Mouse (Mus musculus): ENCODE results near the gene Appl2. TPM values are rescaled to one million over a fixed set of nuclear protein-coding genes. Genes with fewer than 3 reads are reported as not detected.

Appl2 gene
- polyA plus RNA-seq, 1 experiment = 11.6 TPM

DNA sequence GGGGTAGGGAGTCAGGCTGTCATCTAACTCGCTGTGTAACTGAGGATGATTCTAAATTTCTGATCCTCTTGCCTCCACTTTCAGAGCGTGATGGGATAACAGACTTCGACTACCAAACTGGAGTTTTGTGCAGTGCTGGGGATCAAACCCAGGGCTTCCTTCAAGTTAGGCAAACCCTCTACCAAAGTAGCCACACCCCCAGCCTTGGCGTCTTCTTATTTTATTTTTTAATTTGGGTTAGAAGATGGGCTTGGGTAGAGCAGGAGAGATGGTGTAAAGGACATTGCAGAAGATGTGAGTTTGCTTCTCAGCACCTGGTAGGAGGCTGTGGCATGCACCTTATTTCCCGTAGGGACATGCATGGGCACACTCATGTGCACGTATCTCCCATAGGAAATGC, 499 bp upstream of the Appl2 start:
- TF ChIP-seq E2F4 (IDR thresholded peaks at IDR 0.05; ENCODE audit: insufficient read depth) = no peak
- no peak for TF ChIP-seq SRF (IDR thresholded peaks at IDR 0.05; ENCODE audit: control insufficient read depth, insufficient read length, low read depth)
- TF ChIP-seq CEBPB (IDR thresholded peaks at IDR 0.05; ENCODE audit: insufficient read depth, poor library complexity, severe bottlenecking) = no peak
- TF ChIP-seq TCF3 (IDR thresholded peaks at IDR 0.05; ENCODE audit: insufficient read length, low read depth) = no peak
- Histone ChIP-seq H3K36me3 (ENCODE audit: control insufficient read depth, insufficient read depth) (no peaks in the 10 kb centered on the region), H3K4me3 (peak overlapping the region; percentile 42), H3K79me2 (ENCODE audit: control insufficient read depth, insufficient read depth) (no peaks in the 10 kb centered on the region), H3ac (ENCODE audit: control insufficient read depth, insufficient read length) (peak overlapping the region; percentile 14), H3K27me3 (ENCODE audit: control insufficient read depth, insufficient read depth, insufficient read length) (no peaks in the 10 kb centered on the region), H3K4me2 (ENCODE audit: low read depth) (peak overlapping the region; percentile 76)

DNA sequence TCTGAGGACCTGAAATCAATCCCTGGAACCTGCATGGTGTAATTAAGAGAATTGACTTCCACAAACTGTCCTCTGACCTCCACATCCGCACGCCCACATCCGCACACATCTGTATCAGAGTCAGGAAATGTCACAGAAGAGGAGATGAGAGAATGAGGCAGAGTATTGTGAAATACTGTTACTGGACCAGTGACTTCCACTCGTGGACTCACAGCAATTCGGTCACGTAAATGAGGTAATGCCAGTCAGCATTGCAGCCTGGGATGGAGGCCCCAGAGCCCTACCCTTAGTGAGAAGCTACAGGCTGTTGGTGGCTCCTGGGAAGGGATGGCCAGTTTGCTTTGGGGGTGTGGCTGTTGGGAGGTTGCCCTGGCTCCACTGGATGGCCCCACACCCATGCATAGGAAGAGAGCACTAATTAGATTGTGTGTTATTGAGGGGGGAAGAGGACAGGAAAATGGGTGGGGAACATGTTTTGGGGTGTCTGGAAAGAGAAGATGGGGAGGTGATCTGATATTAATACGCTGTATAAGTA, 2.1 kb downstream of the Appl2 start:
- no peaks in the 10 kb centered on the region for H3K79me2 ChIP-seq (ENCODE audit: control insufficient read depth, insufficient read depth)
- no peak overlapping the region for H3K4me2 ChIP-seq (ENCODE audit: low read depth)
- no peaks in the 10 kb centered on the region for H3K36me3 ChIP-seq (ENCODE audit: control insufficient read depth, insufficient read depth)
- H3K4me3 ChIP-seq = no peak overlapping the region
- H3ac ChIP-seq (ENCODE audit: control insufficient read depth, insufficient read length) = no peak overlapping the region
- no peak for TF ChIP-seq TCF12 (IDR thresholded peaks at IDR 0.05; ENCODE audit: insufficient read depth, poor library complexity, severe bottlenecking)
- no peak for TF ChIP-seq SRF (IDR thresholded peaks at IDR 0.05; ENCODE audit: control insufficient read depth, insufficient read length, low read depth)
- no peak for TF ChIP-seq MYOD1 (IDR thresholded peaks at IDR 0.05; ENCODE audit: control insufficient read depth in 1 of 3, insufficient read length in 2 of 3, low read depth in 2 of 3)
- no peak for TF ChIP-seq MYOG (IDR thresholded peaks at IDR 0.05; ENCODE audit: control insufficient read depth in 1 of 3, insufficient read depth in 1 of 3, insufficient read length in 2 of 3, low read depth in 2 of 3)
- TF ChIP-seq E2F4 (IDR thresholded peaks at IDR 0.05; ENCODE audit: insufficient read depth) = no peak
- H3K27me3 ChIP-seq (ENCODE audit: control insufficient read depth, insufficient read depth, insufficient read length) = no peaks in the 10 kb centered on the region

DNA sequence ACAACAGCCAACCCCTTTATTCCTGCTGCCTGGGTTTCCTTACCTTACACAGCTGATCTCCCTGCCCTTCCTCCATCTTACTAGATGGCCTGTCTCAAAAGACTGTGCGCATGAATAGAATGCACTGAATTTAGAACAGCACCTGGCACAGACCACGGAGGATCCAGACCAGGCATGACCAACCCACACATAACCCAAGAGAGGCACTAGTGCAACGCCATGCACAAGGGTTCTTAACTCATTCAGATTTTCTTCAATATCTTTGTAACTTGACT, 2.9 kb downstream of the Appl2 start:
- no peak overlapping the region for H3K4me2 ChIP-seq (ENCODE audit: low read depth)
- TF ChIP-seq USF1 (IDR thresholded peaks at IDR 0.05; ENCODE audit: low read depth) (no peak), TCF12 (IDR thresholded peaks at IDR 0.05; ENCODE audit: insufficient read depth, poor library complexity, severe bottlenecking) (no peak), CEBPB (IDR thresholded peaks at IDR 0.05; ENCODE audit: insufficient read depth, poor library complexity, severe bottlenecking) (no peak), REST (IDR thresholded peaks at IDR 0.05; ENCODE audit: insufficient read depth, insufficient read length) (no peak), POLR2AphosphoS2 (IDR thresholded peaks at IDR 0.05; ENCODE audit: insufficient read length, low read depth) (no peak), MAX (IDR thresholded peaks at IDR 0.05; ENCODE audit: low read depth) (no peak), MYOG (IDR thresholded peaks at IDR 0.05; ENCODE audit: control insufficient read depth in 1 of 3, insufficient read depth in 1 of 3, insufficient read length in 2 of 3, low read depth in 2 of 3) (no peak), POLR2A (IDR thresholded peaks at IDR 0.05; ENCODE audit: insufficient read length, low read depth) (no peak)
- no peaks in the 10 kb centered on the region for H3K36me3 ChIP-seq (ENCODE audit: control insufficient read depth, insufficient read depth)
- no peaks in the 10 kb centered on the region for H3K27me3 ChIP-seq (ENCODE audit: control insufficient read depth, insufficient read depth, insufficient read length)
- H3ac ChIP-seq (ENCODE audit: control insufficient read depth, insufficient read length) = no peak overlapping the region
- H3K4me3 ChIP-seq = no peak overlapping the region
- no peaks in the 10 kb centered on the region for H3K79me2 ChIP-seq (ENCODE audit: control insufficient read depth, insufficient read depth)

DNA sequence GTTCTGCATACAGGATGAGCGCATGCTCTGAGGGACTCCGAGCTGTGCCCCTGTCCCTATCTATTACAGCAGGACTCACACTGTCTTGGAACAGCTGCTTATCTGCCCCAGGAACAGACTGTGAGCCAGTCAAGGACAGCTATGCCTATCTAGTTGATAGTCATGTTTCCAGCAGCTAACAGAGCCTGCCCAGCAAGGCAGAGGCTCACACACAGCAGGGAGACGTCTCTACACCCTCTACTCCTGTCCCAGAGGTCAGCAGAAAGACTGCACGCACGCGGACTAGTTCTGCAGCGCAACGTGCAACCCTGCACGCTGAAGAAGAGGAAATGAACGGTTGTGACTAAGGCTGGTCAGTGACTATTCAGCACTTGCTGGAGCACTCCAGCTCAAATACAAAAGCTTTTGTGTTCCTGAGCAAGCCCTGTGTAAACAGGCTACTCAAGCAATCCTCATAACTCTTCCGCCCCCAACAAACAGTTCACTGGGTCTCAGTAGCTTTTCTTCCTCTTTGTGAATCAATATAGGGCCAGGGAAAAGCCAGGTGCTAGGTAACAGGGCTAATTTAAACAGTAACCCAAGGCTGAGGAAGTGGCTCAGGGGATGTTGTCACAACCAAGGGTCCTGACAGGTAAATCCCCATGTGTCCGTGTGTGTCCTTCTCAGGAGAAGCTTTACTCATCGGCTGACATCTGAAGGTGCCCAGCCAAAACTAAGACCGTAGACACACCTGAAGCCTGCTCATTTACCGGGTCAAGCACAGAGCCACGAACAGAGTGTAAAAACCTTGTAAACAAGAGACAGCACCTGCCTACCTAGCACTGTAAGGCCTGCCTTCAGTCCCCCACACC, 3.4 kb downstream of the Appl2 start:
- TF ChIP-seq POLR2A (IDR thresholded peaks at IDR 0.05; ENCODE audit: insufficient read length, low read depth) (no peak), POLR2AphosphoS2 (IDR thresholded peaks at IDR 0.05; ENCODE audit: insufficient read length, low read depth) (no peak), MYOG (IDR thresholded peaks at IDR 0.05; ENCODE audit: control insufficient read depth in 1 of 3, insufficient read depth in 1 of 3, insufficient read length in 2 of 3, low read depth in 2 of 3) (peak in 1 of 3 experiments; percentile 38), USF1 (IDR thresholded peaks at IDR 0.05; ENCODE audit: low read depth) (no peak), SRF (IDR thresholded peaks at IDR 0.05; ENCODE audit: control insufficient read depth, insufficient read length, low read depth) (no peak), MAX (IDR thresholded peaks at IDR 0.05; ENCODE audit: low read depth) (no peak), TCF12 (IDR thresholded peaks at IDR 0.05; ENCODE audit: insufficient read depth, poor library complexity, severe bottlenecking) (no peak), MYOD1 (IDR thresholded peaks at IDR 0.05; ENCODE audit: control insufficient read depth in 1 of 3, insufficient read length in 2 of 3, low read depth in 2 of 3) (peak in 2 of 3 experiments; percentile 6 to 21), TCF3 (IDR thresholded peaks at IDR 0.05; ENCODE audit: insufficient read length, low read depth) (no peak), E2F4 (IDR thresholded peaks at IDR 0.05; ENCODE audit: insufficient read depth) (no peak), CEBPB (IDR thresholded peaks at IDR 0.05; ENCODE audit: insufficient read depth, poor library complexity, severe bottlenecking) (no peak), REST (IDR thresholded peaks at IDR 0.05; ENCODE audit: insufficient read depth, insufficient read length) (no peak)

DNA sequence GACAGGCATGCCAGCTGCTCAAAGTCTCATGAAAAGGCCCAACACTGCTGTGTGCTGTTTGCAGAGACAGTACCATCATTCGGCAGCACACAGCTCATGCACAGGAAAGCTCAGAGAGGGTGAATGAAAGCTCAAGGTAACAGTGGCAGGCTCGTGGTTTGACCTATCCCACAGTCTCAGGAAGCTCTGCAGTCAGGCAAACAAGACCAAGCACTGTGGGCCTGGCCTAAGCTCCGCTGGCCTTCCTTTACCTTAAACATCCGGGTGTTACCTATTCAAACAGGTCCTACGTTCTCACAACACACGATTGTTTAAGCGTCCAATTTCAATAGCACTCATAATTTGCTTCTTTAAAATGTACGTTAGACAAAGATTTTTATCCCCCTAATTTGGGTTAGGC, 4.4 kb downstream of the Appl2 start:
- H3K27me3 ChIP-seq (ENCODE audit: control insufficient read depth, insufficient read depth, insufficient read length) = no peaks in the 10 kb centered on the region
- no peaks in the 10 kb centered on the region for H3K36me3 ChIP-seq (ENCODE audit: control insufficient read depth, insufficient read depth)
- TF ChIP-seq MYOD1 (IDR thresholded peaks at IDR 0.05; ENCODE audit: control insufficient read depth in 1 of 3, insufficient read length in 2 of 3, low read depth in 2 of 3) (no peak), MYOG (IDR thresholded peaks at IDR 0.05; ENCODE audit: control insufficient read depth in 1 of 3, insufficient read depth in 1 of 3, insufficient read length in 2 of 3, low read depth in 2 of 3) (no peak), POLR2AphosphoS2 (IDR thresholded peaks at IDR 0.05; ENCODE audit: insufficient read length, low read depth) (no peak), REST (IDR thresholded peaks at IDR 0.05; ENCODE audit: insufficient read depth, insufficient read length) (no peak), TCF3 (IDR thresholded peaks at IDR 0.05; ENCODE audit: insufficient read length, low read depth) (no peak)
- no peak overlapping the region for H3K4me3 ChIP-seq
- H3ac ChIP-seq (ENCODE audit: control insufficient read depth, insufficient read length) = no peak overlapping the region
- H3K79me2 ChIP-seq (ENCODE audit: control insufficient read depth, insufficient read depth) = no peaks in the 10 kb centered on the region
- no peak overlapping the region for H3K4me2 ChIP-seq (ENCODE audit: low read depth)

More for the DNA sequence above, 3.4 kb downstream of the Appl2 start:
- no peak overlapping the region for H3K4me2 ChIP-seq (ENCODE audit: low read depth)
- H3K79me2 ChIP-seq (ENCODE audit: control insufficient read depth, insufficient read depth) = no peaks in the 10 kb centered on the region
- H3K27me3 ChIP-seq (ENCODE audit: control insufficient read depth, insufficient read depth, insufficient read length) = no peaks in the 10 kb centered on the region
- H3K4me3 ChIP-seq = no peak overlapping the region
- no peaks in the 10 kb centered on the region for H3K36me3 ChIP-seq (ENCODE audit: control insufficient read depth, insufficient read depth)
- no peak overlapping the region for H3ac ChIP-seq (ENCODE audit: control insufficient read depth, insufficient read length)
